Mouse (Mus musculus) midbrain, embryonic 12.5 days (tissue): ENCODE results near the gene Muc4. TPM values are rescaled to one million over a fixed set of nuclear protein-coding genes. Genes with fewer than 3 reads are reported as not detected.

Experiments used
- ATAC-seq: fragments of 200-750 bp; cut with Nextera tagmentation; 2 replicates; pipeline ENCODE4 v1.8.0; 2017; ENCODE audit warnings: low read depth, moderate TSS enrichment, moderate library complexity; ENCODE audit not compliant: low FRiP score
- H3K27ac ChIP-seq: fragments of 300-500 bp; sonication (generic); replicated peaks from 2 replicates; pipeline ENCODE4 v1.5.1; 2016; ENCODE audit warnings: mild to moderate bottlenecking
- H3K27me3 ChIP-seq: fragments of 300-500 bp; sonication (generic); 2 replicates; pipeline ENCODE4 v1.6.1; 2016; ENCODE audit warnings: mild to moderate bottlenecking
- H3K36me3 ChIP-seq: fragments of 300-500 bp; sonication (generic); 2 replicates; pipeline ENCODE4 v1.6.1; 2016
- H3K4me1 ChIP-seq: fragments of 300-500 bp; sonication (generic); 2 replicates; pipeline ENCODE4 v1.6.1; 2016
- H3K4me2 ChIP-seq: fragments of 300-500 bp; sonication (generic); replicated peaks from 2 replicates; pipeline ENCODE4 v1.6.1; 2016; ENCODE audit warnings: mild to moderate bottlenecking, moderate library complexity
- H3K4me3 ChIP-seq: fragments of 300-500 bp; sonication (generic); 2 replicates; pipeline ENCODE4 v1.5.1; 2016; ENCODE audit warnings: mild to moderate bottlenecking
- H3K9ac ChIP-seq: fragments of 300-500 bp; sonication (generic); replicated peaks from 2 replicates; pipeline ENCODE4 v1.6.1; 2016; ENCODE audit warnings: mild to moderate bottlenecking, moderate library complexity
- H3K9me3 ChIP-seq: fragments of 300-500 bp; sonication (generic); 2 replicates; pipeline ENCODE4 v1.6.1; 2016; ENCODE audit warnings: mild to moderate bottlenecking
- WGBS: fragments of 180-500 bp; shearing (Covaris S2); methylation state at CpG from one replicate; pipeline ENCODE4 v1.1.7; 2016; 5-methylcytosine and 5-hydroxymethylcytosine counted together
- polyA plus RNA-seq: library from polyadenylated mRNA; unstranded; fragments of >200 nt; fragmentation: Nextera tagmentation; extraction: Ambion mirVana; gene quantifications from 2 replicates; pipeline ENCODE4 v1.2.1, GENCODE M21; 2016

The Muc4 gene
- polyA plus RNA-seq, 1 experiment from 2014 or later = 0.03 TPM

- no peak overlapping the region for H3K9ac ChIP-seq
- no peak overlapping the region for H3K4me3 ChIP-seq
- WGBS = 68% methylated on average over 1 of the region's 1 CpGs
- 0 out of 2 replicates have a peak, but pooled peaks cover 4% of the 10 kb centered on the region for H3K9me3 ChIP-seq
- no peak for ATAC-seq
- no peaks in the 10 kb centered on the region for H3K36me3 ChIP-seq
- H3K4me2 ChIP-seq = no peak overlapping the region
- H3K27ac ChIP-seq = no peak overlapping the region
- H3K4me1 ChIP-seq = no peaks in the 10 kb centered on the region
- H3K27me3 ChIP-seq = no peaks in the 10 kb centered on the region
Observed at GRCm38 (mm10) chr16:32728730-32729129, 7.0 kb upstream of the Muc4 start.

DNA sequence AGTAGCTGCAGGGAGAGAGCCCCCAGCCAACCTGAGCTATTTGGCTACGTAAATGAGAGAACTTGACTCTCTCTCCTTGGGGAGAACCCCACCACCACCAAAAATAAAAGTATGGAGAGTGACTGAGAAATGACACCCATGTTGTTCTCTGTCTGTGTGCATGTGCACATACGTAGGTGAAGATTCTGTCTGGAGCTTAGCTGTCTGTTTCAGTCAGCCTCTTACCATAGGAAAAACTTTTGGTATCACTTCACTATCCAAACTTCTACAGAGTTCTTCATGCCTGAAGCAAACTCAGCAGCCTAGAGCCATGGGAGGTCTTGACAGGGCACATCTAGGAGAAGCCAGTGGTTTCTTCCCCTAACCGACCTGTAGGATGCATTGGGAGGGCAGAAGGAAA lies 2.5 kb upstream of the Muc4 start:
- no peak for ATAC-seq
- no peaks in the 10 kb centered on the region for H3K36me3 ChIP-seq
- 0 out of 2 replicates have a peak, but pooled peaks cover 9% of the 10 kb centered on the region for H3K9me3 ChIP-seq
- H3K4me3 ChIP-seq = no peak overlapping the region
- no peaks in the 10 kb centered on the region for H3K4me1 ChIP-seq
- WGBS = 87% methylated on average over 3 of the region's 3 CpGs
- H3K4me2 ChIP-seq = no peak overlapping the region
- H3K9ac ChIP-seq = no peak overlapping the region
- H3K27ac ChIP-seq = no peak overlapping the region
- no peaks in the 10 kb centered on the region for H3K27me3 ChIP-seq

DNA sequence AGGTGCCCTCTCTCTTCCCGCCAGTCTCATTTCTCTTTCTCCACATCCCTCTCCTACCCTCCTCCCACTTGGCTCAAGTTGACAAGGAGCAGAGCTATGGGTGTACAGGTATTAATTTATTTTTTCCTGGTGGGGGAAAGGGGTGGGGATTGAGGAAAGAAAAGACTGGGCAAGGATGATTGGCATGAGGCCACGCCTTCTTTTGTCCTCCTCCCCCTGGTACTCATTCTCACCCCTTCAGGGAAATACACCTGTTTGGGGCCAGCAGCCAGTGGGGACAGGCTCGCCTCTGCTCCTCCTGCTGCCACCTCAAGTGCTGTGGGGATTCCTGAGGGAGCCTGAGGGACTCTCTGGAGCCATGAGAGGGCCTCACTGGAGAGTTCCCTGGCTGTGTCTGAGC lies 336 bp downstream of the Muc4 start:
- Histone ChIP-seq H3K36me3 (no peaks in the 10 kb centered on the region), H3K4me1 (no peaks in the 10 kb centered on the region), H3K27me3 (no peaks in the 10 kb centered on the region), H3K9ac (no peak overlapping the region), H3K4me3 (no peak overlapping the region), H3K9me3 (0 out of 2 replicates have a peak, but pooled peaks cover 9% of the 10 kb centered on the region), H3K27ac (no peak overlapping the region), H3K4me2 (no peak overlapping the region)
- ATAC-seq = no peak
- WGBS = 58% methylated on average over 3 of the region's 3 CpGs

- WGBS = 71% methylated on average over 8 of the region's 8 CpGs
- no peak overlapping the region for H3K27ac ChIP-seq
- H3K9ac ChIP-seq = no peak overlapping the region
Observed at GRCm38 (mm10) chr16:32740003-32740663, 4.4 kb downstream of the Muc4 start.

DNA sequence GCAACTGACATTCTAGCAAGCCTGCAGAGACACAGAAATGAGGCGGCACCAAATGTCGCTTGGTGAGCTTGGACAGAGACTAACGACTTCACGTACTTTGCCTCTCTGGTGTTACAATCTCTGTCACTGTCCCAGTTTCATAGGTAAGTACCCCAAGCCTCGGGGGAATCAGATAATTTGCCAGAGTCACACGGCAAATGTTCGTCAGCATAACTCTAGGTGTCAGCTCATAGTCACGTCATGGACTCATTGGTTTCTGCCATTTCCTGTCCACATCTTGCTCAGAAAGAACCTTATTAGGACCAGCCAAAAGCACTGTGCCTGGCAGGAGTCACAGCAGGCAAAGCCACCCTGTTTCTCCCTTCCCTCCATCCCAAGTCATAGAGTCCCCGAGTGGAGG lies 5.7 kb downstream of the Muc4 start:
- no peak for ATAC-seq
- Histone ChIP-seq H3K4me1 (no peaks in the 10 kb centered on the region), H3K9me3 (no peaks in the 10 kb centered on the region), H3K4me2 (no peak overlapping the region), H3K27me3 (no peaks in the 10 kb centered on the region), H3K9ac (0 out of 2 replicates have a peak overlapping the region, but pooled peaks have one; percentile 8), H3K4me3 (no peak overlapping the region), H3K27ac (no peak overlapping the region), H3K36me3 (no peaks in the 10 kb centered on the region)
- 90% methylated on average over 9 of the region's 9 CpGs for WGBS

More at GRCm38 (mm10) chr16:32740003-32740663, 4.4 kb downstream of the Muc4 start:
- H3K4me1 ChIP-seq = no peaks in the 10 kb centered on the region
- no peak for ATAC-seq
- no peak overlapping the region for H3K4me2 ChIP-seq
- H3K9me3 ChIP-seq = no peaks in the 10 kb centered on the region
- H3K27me3 ChIP-seq = no peaks in the 10 kb centered on the region
- H3K4me3 ChIP-seq = no peak overlapping the region
- no peaks in the 10 kb centered on the region for H3K36me3 ChIP-seq

DNA sequence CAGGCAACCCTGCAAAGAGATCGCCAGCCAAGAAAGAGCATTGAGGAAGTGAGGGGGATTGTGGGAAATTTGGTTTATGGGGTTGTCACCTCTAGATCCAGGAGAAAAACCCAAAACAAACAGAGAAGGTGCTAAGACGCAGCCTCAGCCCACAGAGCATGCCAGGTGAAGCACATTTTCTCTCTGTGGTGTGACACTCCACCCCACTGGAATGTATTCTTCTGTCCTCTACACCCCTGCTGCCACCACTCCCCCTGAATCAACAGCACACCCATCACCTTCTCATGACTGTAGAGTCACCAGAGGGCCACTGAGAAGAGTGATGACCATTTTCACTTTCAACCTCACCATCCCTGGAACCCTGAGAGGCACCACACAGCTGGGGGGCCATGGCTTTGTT lies 7.0 kb downstream of the Muc4 start:
- Histone ChIP-seq H3K9ac (no peak overlapping the region), H3K36me3 (no peaks in the 10 kb centered on the region), H3K4me1 (no peaks in the 10 kb centered on the region), H3K4me3 (no peak overlapping the region), H3K27ac (no peak overlapping the region), H3K4me2 (no peak overlapping the region), H3K9me3 (no peaks in the 10 kb centered on the region), H3K27me3 (no peaks in the 10 kb centered on the region)
- 85% methylated on average over 2 of the region's 2 CpGs for WGBS
- ATAC-seq = no peak

DNA sequence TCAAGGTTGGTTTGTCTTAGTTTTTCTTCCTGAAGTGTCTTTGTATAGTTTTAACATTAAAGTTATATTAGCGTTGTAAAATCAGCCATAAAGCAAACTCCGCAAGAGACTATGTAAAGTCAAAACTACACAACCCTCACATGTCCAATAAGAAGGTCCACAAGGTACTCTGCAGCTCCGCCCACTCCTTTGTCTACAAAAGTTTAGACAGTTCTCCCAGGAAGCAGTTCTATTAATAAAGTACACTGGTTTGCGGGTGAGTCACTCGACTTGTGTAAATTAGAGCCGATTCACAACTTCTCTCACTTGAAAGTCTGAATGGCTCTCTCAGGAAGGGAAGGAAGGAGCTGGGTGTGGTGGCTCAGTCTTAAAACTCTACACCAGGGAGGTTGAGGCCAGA lies 10.2 kb downstream of the Muc4 start:
- Histone ChIP-seq H3K27ac (no peak overlapping the region), H3K9ac (no peak overlapping the region), H3K9me3 (no peaks in the 10 kb centered on the region), H3K36me3 (no peaks in the 10 kb centered on the region), H3K27me3 (no peaks in the 10 kb centered on the region), H3K4me2 (no peak overlapping the region), H3K4me3 (no peak overlapping the region), H3K4me1 (no peaks in the 10 kb centered on the region)
- 89% methylated on average over 6 of the region's 6 CpGs for WGBS
- no peak for ATAC-seq

DNA sequence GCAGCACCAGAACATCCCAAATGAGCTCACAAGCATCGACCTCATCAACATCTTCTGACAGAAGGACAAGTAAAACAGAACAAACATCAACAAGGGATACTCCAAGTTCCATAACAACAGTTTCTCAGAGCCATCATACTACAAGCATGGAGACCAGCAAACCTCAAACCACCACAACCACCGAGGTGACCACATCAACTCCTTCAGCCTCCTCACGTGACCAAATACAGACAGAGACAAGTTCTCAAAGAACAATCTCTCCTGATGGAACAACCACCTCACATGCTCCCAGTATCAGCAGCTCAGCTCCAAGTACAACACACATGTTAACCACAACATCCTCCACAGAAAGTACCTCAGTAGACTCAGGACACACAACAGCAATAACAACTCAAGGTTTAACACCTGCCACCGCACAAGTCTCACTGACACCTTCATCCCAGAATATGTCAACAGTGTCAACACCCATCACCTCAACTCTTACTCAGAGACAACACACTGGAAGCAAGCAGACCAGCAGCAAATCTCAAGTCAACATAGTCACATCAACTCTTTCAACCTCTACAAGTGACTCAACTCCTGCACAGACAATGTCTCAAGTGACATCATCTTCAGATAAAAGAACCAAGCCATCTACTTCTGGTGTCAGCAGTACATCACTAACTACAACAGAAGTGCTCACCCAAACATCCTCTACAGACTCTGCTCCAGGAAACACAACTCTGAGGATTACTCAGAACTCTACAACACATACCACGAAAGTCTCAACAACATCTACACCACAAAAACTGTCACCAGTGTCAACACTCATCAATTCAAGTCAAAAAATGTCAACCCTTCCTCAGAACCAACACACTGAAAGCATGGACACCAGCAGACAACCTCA lies 14.8 kb downstream of the Muc4 start:
- no peaks in the 10 kb centered on the region for H3K9me3 ChIP-seq
- no peaks in the 10 kb centered on the region for H3K4me1 ChIP-seq
- H3K36me3 ChIP-seq = no peaks in the 10 kb centered on the region
- 86% methylated on average over 5 of the region's 5 CpGs for WGBS
- no peaks in the 10 kb centered on the region for H3K27me3 ChIP-seq
- H3K4me3 ChIP-seq = no peak overlapping the region
- H3K9ac ChIP-seq = no peak overlapping the region
- ATAC-seq = no peak
- H3K27ac ChIP-seq = no peak overlapping the region
- no peak overlapping the region for H3K4me2 ChIP-seq

DNA sequence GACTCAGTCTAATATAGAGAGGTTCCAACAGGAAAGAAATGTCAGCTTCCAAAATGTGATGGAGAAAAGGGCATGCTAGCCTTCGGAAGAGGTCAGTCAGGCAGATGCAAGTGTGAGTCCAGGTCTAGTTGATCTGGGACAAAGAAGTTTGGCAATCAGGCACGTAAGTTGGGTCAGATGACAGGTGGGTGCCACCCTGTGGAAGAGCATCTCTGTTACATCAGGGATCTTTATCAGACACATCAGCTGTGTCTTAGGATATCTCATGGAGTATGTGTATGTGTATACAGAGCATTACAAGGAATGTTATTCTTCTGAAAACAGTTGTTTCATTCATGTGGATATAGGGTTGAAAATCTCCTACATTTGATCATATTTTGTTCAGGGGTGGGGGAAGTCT lies 28.9 kb downstream of the Muc4 start:
- no peak overlapping the region for H3K4me2 ChIP-seq
- ATAC-seq = no peak
- no peak overlapping the region for H3K9ac ChIP-seq
- 88% methylated on average over 2 of the region's 2 CpGs for WGBS
- no peaks in the 10 kb centered on the region for H3K4me1 ChIP-seq
- H3K27me3 ChIP-seq = no peaks in the 10 kb centered on the region
- H3K4me3 ChIP-seq = no peak overlapping the region
- H3K9me3 ChIP-seq = no peaks in the 10 kb centered on the region
- H3K36me3 ChIP-seq = no peaks in the 10 kb centered on the region
- H3K27ac ChIP-seq = no peak overlapping the region

- no peaks in the 10 kb centered on the region for H3K36me3 ChIP-seq
- 82% methylated on average over 6 of the region's 6 CpGs for WGBS
- H3K4me1 ChIP-seq = no peaks in the 10 kb centered on the region
- H3K27me3 ChIP-seq = no peaks in the 10 kb centered on the region
- no peak overlapping the region for H3K9ac ChIP-seq
- H3K4me2 ChIP-seq = no peak overlapping the region
- no peaks in the 10 kb centered on the region for H3K9me3 ChIP-seq
- no peak overlapping the region for H3K4me3 ChIP-seq
- H3K27ac ChIP-seq = no peak overlapping the region
- no peak for ATAC-seq
Observed at GRCm38 (mm10) chr16:32764961-32765360, 29.3 kb downstream of the Muc4 start.

DNA sequence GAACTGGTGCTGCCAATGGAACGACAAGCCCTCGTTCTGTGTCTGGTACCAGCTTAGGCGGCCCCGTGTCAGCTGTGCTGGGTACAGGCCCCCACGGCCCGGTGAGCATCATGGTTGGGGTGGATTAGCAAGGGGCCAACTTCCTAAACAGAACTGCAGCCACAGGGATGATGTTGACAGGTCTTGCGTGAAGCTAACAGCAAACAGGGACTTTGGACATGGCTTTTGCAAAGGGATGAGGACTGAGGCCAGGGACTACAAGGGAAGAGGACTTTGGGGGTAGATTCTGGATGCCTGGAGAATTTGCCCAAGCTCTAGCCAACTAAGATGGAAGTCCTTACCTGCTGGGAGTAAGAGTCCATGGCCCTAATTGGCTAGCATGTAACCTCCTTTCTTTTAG lies 31.2 kb downstream of the Muc4 start:
- no peak overlapping the region for H3K4me2 ChIP-seq
- no peaks in the 10 kb centered on the region for H3K9me3 ChIP-seq
- H3K27me3 ChIP-seq = no peaks in the 10 kb centered on the region
- H3K27ac ChIP-seq = no peak overlapping the region
- H3K4me3 ChIP-seq = no peak overlapping the region
- no peak for ATAC-seq
- no peak overlapping the region for H3K9ac ChIP-seq
- no peaks in the 10 kb centered on the region for H3K36me3 ChIP-seq
- 95% methylated on average over 7 of the region's 7 CpGs for WGBS
- peaks cover 3% of the 10 kb centered on the region; the same call in 1 of the 2 replicates for H3K4me1 ChIP-seq

- H3K27ac ChIP-seq = no peak overlapping the region
- no peak for ATAC-seq
- H3K27me3 ChIP-seq = 0 out of 2 replicates have a peak, but pooled peaks cover 12% of the 10 kb centered on the region
- no peak overlapping the region for H3K4me3 ChIP-seq
- peaks cover 6% of the 10 kb centered on the region; the same call in 1 of the 2 replicates for H3K4me1 ChIP-seq
- no peak overlapping the region for H3K9ac ChIP-seq
- 87% methylated on average over 10 of the region's 10 CpGs for WGBS
- no peak overlapping the region for H3K4me2 ChIP-seq
- H3K9me3 ChIP-seq = no peaks in the 10 kb centered on the region
- H3K36me3 ChIP-seq = no peaks in the 10 kb centered on the region
Observed at GRCm38 (mm10) chr16:32776676-32777075, 41.0 kb downstream of the Muc4 start.
